Mouse (Mus musculus) bone marrow macrophage, adult 2 months (primary cell): ENCODE measurements at regions not wholly inside any gene's neighbourhood (a gene's known extent, or its start where the extent isn't known, plus 50 kb on each side); places are given as distances from the start of the nearest gene placed in this dataset.

Experiments used
- H3K27ac ChIP-seq: 2 replicates; pipeline ENCODE4 v1.5.1; 2012; ENCODE audit warnings: low read depth, low read length; ENCODE audit not compliant: insufficient read depth
- H3K4me1 ChIP-seq: 2 replicates; pipeline ENCODE4 v1.6.1; 2012; ENCODE audit warnings: low read length; ENCODE audit not compliant: control insufficient read depth, insufficient read depth
- H3K4me3 ChIP-seq: 2 replicates; pipeline ENCODE4 v1.5.1; 2012; ENCODE audit warnings: mild to moderate bottlenecking, low read length, moderate library complexity; ENCODE audit not compliant: insufficient read depth
- CTCF ChIP-seq: IDR thresholded peaks from 2 replicates; pipeline ENCODE4 v1.5.1; 2012; ENCODE audit warnings: low read depth, mild to moderate bottlenecking, low read length, moderate library complexity
- POLR2A ChIP-seq: IDR thresholded peaks from 2 replicates; pipeline ENCODE4 v1.6.1; 2012; ENCODE audit warnings: mild to moderate bottlenecking, low read depth, low read length, borderline replicate concordance

DNA sequence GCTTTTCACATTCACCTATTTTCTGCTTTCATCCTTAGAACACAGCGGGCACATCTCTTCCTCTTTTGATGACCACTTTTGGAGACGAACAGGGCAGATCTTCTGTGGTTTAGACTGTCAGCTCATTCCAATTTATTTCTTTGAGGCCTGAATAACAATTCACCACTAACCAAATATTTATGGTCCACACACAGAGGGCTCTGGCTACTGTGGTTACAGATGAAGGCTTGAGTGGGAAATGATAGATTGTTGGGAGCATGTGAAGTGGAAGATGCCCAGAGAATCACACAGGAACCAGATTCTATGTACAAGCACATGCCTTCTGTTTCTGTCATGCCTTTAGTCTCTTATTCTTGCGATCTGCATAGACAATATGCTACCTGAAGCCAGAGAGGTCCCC is 517.0 kb upstream of the Nr5a2 start:
- Histone ChIP-seq H3K4me1 (no peaks in the 10 kb centered on the region), H3K27ac (no peak overlapping the region), H3K4me3 (no peak overlapping the region)
- no peak for TF ChIP-seq CTCF
- no peak for TF ChIP-seq POLR2A

DNA sequence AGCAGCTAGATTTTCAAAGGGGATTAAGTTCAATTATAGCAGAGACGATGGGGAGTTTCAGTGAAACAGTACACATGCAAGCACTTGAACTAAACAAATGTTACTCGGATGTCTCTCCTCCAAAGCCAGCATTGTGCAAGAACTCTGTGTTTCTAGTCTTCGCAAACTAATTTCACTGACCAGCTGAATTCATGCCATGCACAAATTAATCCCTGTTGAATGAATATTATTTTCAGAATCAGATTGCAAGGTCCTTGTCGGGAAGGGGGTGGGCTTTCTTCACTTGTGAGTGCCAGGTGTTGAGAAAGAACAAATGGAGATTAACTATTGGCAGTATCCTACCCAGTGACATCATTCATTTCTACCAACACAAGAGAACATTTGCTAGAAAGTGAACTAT is 514.6 kb upstream of the Nr5a2 start:
- H3K27ac ChIP-seq: no peak overlapping the region
- no peaks in the 10 kb centered on the region for H3K4me1 ChIP-seq
- no peak for TF ChIP-seq POLR2A
- TF ChIP-seq CTCF: no peak
- H3K4me3 ChIP-seq: no peak overlapping the region

DNA sequence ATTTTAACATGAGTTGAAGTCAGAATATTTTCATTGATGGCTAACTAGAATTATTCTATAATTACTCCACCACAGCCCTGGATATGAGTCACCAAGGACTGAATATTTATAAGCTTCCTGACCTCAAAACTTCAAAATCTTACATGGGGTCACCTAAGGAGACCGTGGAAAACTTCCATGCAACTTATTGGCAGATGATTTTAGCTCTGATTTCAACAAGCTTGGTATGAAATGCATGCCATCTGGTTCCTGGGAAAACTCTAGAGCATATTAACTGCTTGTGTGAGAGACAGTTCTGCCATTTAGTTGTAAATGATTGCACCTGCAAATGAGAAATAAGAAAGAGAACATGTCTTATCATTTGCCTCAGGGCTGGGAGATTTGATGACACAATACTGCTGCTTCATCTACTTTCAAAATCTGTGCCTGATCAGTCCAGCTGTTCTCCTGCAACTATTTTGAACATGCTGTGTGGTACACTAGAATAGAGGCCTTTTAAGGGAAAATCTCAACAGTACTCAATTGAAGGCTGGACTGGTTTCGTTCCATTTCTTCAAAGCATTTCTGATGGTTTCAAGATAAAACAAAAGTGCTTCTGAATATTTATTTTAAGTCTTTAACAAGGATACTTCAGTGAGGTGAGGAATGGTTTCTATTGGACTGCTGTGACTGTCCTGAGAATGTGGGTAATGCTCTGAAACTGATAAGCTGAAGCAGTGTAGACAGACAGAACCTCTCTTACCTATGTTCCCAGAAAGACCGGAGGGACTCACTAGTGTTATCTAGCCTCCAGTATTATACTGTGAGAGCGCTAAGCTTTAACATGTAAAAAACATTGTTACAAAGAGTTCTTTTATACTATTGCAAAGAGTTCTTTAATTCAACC is 513.8 kb upstream of the Nr5a2 start:
- Histone ChIP-seq H3K4me3 (no peak overlapping the region), H3K27ac (no peak overlapping the region), H3K4me1 (no peaks in the 10 kb centered on the region)
- TF ChIP-seq POLR2A: no peak
- no peak for TF ChIP-seq CTCF

DNA sequence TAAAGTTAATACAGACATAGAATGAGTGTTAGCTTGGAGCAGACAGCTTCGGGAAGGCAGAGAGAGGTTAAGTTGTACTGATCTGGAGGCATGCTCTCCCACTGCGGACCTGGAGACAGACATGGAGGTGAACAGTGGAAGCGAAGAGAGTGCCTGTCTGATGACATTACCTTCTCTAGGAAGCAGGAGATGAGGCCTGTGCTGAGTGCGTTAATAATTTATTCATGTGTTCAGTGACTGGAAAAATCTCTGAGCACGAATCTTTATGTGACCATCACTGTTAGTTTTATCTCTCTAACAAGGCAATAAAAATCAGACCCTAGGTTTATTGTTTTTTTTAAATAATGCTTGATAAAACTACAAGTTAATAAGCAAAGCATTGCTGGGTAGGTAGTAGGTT is 504.7 kb upstream of the Nr5a2 start:
- no peak for TF ChIP-seq POLR2A
- no peak for TF ChIP-seq CTCF
- no peak overlapping the region for H3K27ac ChIP-seq
- H3K4me1 ChIP-seq: no peaks in the 10 kb centered on the region

DNA sequence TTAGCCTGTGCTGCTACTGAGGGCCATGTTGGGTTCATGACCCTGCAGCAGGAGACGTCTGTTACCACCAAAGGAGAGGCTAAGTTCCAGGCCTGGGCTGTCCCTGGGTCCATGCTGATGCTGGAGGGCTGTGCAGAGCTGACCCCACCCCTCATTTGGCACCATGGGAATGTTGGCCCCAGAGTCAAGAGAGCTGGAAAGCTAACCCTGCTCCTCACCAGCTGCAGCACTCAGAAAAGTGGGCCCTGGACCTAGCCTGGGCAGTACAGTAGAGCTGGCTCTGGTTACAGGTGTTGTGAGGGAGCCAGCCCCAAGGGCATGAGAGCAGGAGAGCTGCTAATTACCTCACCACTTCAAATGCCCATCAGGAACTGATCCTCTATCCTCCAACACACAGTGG is 500.9 kb upstream of the Nr5a2 start:
- no peak for TF ChIP-seq POLR2A
- no peak for TF ChIP-seq CTCF
- H3K4me3 ChIP-seq: no peak overlapping the region
- no peak overlapping the region for H3K27ac ChIP-seq
- no peaks in the 10 kb centered on the region for H3K4me1 ChIP-seq

More for the DNA sequence above, 504.7 kb upstream of the Nr5a2 start:
- no peak overlapping the region for H3K4me3 ChIP-seq

DNA sequence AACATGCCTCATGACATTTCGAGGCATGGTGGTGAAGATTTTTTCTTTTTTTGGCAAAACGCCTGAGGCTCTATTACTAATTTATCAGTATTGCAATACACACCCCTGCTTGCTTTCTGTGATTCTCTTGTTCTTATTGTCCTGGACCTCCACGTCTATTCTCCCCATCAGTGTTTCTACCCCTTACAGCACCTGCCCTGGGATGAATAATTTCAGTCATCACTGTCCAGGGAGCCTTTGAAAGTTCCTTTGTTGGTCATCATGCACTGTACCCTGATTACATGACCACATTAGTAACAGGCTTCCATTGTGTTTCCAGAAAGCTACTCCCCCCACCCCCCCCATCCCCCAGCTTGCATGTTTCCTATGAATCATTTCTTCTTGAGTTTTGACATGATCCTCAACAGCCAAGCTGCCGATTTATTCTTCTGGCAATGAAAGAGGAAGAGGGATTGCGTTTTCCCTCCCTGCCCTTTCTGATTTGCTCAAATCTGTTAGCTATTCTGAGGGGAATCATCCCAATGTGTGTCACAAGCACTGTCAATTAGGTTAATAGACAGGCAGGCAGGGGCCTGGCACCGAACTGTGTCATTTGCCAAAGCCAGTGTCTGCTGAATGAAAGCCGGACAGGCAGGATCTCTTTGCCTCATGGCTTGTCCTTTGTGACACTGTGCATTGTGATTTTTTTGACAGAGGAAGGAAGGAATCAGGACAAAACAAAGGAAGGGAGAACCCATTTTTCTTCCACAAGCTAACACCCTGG is 493.4 kb upstream of the Nr5a2 start:
- Histone ChIP-seq H3K4me1 (no peaks in the 10 kb centered on the region), H3K4me3 (no peak overlapping the region), H3K27ac (no peak overlapping the region)
- TF ChIP-seq POLR2A (no peak), CTCF (no peak)

DNA sequence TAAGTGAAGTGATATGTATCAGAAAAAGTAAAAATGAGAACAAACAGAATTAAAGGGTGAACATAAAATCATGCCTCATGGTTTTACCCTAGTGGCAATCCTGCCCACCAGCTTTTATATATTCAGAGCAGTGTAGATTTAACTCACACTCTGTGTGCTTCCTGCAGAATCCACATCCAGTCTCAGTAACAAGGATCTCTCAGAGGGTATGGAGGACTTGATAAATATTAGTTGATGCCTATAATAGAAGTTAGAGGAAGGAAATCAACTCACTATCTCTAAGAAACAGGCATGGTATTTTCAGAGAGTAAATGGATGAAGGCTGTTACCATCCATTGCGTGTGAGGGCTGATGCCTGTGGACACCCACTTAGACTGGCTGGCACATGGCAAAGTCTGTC is 492.5 kb upstream of the Nr5a2 start:
- Histone ChIP-seq H3K4me3 (no peak overlapping the region), H3K27ac (no peak overlapping the region), H3K4me1 (no peaks in the 10 kb centered on the region)
- TF ChIP-seq POLR2A (no peak), CTCF (no peak)

DNA sequence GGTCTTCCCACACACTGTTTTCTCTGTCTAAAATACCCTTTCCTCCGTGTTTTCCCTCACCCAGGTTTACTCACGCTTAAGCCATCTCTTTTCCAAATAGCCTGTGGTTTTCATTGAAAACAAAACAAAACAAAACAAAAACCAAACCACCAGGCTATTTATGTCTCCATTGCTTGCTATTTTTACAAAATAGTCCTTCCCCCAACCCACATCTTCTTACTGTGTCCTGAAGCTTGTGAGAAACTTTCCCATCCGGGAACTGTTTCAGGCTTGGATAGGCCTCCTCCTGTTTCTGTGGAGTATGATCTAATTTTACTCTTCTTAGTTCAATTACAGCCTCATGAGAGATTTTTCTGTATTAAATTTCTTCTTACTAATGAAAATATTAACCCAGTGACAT is 486.2 kb upstream of the Nr5a2 start:
- Histone ChIP-seq H3K4me1 (no peaks in the 10 kb centered on the region), H3K27ac (no peak overlapping the region), H3K4me3 (no peak overlapping the region)
- TF ChIP-seq CTCF: no peak
- no peak for TF ChIP-seq POLR2A

DNA sequence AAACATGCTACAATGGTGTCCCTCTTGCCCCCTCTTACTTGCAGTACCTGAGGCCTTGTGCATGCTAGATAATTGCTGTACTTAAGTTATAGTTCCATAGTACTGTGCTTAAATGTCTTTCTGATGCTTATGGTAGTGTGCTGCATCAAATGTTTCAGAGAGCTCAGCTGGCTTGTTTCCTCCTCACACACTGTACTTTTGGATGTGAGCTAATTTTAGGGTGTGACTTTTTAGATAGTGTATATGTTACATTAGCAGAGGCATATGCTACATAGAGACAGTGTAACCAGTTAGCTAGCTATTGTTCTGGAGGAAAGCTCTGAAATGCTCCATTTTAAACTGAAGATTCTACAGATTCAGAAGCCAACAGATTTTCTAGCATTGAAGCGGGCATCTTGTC is 467.9 kb upstream of the Nr5a2 start:
- Histone ChIP-seq H3K4me3 (no peak overlapping the region), H3K4me1 (no peaks in the 10 kb centered on the region), H3K27ac (no peak overlapping the region)
- TF ChIP-seq CTCF (no peak), POLR2A (no peak)

DNA sequence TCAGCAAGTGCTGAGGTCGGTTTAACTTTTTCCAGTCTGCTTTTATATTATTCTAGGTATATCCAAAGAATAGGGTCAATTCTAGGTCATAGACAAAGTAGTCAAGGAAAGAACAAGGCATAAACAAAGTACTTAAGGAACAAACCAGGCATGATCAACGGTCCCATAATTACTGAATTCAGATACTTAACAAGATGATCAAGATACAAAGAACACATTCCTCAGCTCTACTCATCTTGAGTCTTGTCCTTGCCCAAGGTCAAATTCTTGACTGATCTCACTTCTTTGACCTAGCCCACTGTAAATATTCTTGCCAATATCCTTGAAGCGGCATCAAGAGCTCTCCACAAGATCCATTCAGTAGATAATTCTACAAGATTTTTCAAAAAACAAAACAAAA is 458.1 kb upstream of the Nr5a2 start:
- Histone ChIP-seq H3K27ac (no peak overlapping the region), H3K4me3 (no peak overlapping the region), H3K4me1 (no peaks in the 10 kb centered on the region)
- no peak for TF ChIP-seq CTCF
- no peak for TF ChIP-seq POLR2A

DNA sequence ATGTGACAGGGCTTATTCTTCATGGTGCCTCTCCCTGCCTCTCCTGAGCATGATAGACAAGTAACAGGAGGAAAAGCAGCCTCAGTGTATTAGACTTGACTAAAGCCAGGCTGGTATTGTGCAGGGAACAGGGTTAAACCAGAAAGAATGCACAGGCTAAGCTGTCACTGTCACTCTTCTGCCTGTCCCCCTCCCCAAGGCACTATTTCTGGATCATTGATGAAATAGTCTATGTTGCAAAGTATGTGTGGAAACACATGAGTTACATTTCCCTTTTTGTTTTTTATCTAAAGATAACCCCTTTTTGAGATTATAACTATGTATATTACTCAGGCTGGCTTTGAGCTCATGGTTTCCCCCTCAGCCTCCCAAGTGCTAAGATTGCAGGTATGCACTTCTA is 436.5 kb upstream of the Nr5a2 start:
- Histone ChIP-seq H3K4me3 (no peak overlapping the region), H3K27ac (no peak overlapping the region), H3K4me1 (no peaks in the 10 kb centered on the region)
- TF ChIP-seq POLR2A: no peak
- no peak for TF ChIP-seq CTCF
